Mouse (Mus musculus): Measurements from ENCODE around the gene Col5a1.

The Col5a1 gene

DNA sequence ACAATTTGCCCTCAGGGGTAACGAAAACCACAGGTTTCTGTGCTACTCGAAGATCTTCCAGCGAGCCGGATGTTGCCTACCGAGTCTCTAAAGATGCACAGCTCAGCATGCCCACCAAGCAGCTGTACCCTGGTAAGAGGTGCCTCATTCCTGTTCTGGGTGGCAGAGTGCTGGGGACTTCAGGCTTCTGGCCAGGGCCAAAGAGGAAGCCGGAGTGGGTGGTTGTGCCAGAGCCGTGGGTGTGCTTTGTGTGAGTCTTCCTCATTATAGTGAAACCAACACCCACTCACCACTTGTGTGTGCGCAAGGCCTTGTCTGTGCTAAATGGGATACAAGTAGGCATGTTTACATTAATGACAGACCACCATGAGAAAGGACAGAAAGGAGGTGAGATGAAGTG lies 35.8 kb downstream of the Col5a1 start:
- DNase-seq, result no peak

GRCm38 (mm10) chr2:27923718-27924117 lies 37.5 kb downstream of the Col5a1 start:
- no peak for DNase-seq

GRCm38 (mm10) chr2:27924463-27924862 lies 38.2 kb downstream of the Col5a1 start:
- peak in 1 of 2 experiments; percentile 37 for DNase-seq

GRCm38 (mm10) chr2:27926478-27927165 lies 40.4 kb downstream of the Col5a1 start:
- DNase-seq, result peak; percentile 91 to 94

DNA sequence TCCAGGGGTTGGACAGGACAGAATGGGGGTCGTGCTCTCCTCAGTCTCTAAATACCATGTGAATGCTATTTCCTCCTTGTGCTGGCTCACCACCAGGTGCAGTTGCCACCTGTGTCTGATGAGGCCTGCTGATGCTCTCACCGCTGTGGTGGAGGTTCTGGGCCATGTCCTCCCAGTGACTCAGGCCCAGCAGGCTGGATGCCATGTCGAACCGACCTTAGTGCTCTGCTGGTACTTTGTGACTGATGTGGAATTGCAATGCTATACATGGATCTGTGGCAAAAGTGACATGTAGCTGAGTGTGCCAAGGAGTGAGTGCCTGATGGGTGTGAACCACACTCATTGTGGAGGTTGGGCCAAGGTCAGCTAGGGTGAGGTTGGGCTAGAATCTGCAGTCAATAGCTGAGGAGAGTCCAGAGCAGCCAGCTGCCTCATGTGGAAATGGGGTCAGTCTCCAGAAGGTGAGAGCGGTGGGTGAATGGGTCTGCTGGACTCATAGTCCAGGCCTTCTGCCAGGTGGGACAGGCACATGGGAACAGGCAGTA lies 44.3 kb downstream of the Col5a1 start:
- peak in 1 of 2 experiments; percentile 40 for DNase-seq

GRCm38 (mm10) chr2:27931130-27931529 lies 44.9 kb downstream of the Col5a1 start:
- no peak for DNase-seq

DNA sequence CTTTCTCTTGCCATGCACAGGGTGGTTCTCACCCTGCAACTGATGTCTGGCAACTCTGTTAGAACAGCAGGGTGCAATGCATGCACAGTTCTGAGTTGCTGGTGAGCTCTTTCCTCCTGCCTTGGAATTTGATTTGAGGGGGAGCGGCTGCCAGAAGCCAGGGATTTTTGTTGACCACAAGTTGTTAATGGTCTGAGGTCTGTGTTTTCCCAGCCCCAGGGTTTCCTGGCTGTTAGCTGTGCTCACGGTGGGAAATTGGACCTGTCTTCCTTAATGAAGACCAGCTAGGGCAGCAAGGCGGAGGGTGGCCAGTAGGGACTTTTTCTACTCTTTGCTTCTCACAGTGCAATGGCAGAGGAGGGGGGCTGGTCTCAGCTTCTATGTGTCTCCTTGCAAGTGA lies 45.7 kb downstream of the Col5a1 start:
- DNase-seq, result peak; percentile 29 to 38

- DNase-seq, result peak in 1 of 2 experiments; percentile 33
These were observed 48.0 kb downstream of the Col5a1 start for GRCm38 (mm10) chr2:27934269-27934668.

GRCm38 (mm10) chr2:27934831-27935230 lies 48.6 kb downstream of the Col5a1 start:
- DNase-seq, result no peak

DNA sequence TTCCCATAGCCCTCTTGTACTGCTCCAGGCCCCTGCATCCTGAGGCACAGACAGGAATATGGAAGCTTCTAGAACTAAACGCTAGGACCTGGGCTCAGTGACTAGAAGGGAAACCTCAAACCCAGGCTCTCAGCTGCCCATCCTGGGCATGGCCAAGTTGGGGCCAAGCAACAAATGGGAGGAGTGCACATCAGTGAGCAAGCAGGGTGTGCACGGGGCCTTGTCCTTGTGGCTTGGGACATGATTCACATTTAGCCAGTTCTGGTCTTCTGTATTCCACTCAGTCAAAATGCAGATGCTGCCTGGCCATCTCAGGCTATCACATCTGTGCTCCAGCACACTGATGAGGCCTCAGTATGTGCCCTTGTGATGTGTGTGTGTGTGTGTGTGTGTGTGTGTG lies 49.2 kb downstream of the Col5a1 start:
- DNase-seq, result no peak

GRCm38 (mm10) chr2:27936607-27937191 lies 50.5 kb downstream of the Col5a1 start:
- DNase-seq, result peak; percentile 71 to 80

DNA sequence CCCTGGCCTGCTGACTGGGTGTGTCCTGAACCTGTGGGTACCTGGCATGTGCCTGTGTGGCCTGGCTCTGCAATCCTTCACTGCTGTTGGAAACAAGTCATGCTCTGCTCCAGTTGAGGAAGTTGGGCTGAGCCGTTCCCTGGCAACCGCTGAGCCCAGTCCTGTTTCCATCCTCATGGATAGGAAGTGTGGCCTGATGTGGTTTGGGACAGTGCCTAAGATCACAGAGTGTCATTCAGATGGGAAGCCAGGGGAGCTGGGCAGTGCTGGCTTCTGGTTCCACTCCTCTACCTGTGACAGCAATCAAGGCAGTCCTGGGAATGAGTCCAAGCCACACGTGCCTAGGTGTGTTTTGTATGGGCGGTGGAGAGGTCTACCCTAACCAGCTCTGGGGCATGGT lies 53.2 kb downstream of the Col5a1 start:
- peak in 1 of 2 experiments; percentile 19 for DNase-seq

GRCm38 (mm10) chr2:27940144-27940543 lies 53.9 kb downstream of the Col5a1 start:
- peak; percentile 58 to 67 for DNase-seq

GRCm38 (mm10) chr2:27947252-27947651 lies 61.0 kb downstream of the Col5a1 start:
- DNase-seq, result no peak

DNA sequence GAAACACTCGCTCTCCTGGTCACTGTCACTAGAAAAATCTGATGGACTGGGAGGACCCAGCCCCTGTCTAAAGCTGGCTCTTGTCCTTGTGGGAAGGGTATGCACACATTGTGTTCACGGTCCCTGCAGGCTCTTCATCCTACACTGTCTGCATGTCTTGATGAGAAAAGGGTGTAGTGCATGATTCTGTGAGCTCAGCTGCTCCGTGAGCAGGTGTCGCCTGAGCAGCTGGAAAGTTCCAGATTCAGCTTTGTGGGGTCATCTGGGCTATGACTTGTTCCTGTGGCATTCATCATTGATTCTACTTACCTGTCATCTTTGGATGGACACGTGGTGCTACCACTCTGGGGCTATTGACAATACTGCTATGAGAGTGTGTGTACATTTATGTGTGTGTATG lies 61.7 kb downstream of the Col5a1 start:
- DNase-seq, result no peak

- DNase-seq, result peak; percentile 66 to 67
These were observed 67.6 kb downstream of the Col5a1 start for GRCm38 (mm10) chr2:27953866-27954265.

- DNase-seq, result no peak
These were observed 68.7 kb downstream of the Col5a1 start for GRCm38 (mm10) chr2:27954924-27955323.

GRCm38 (mm10) chr2:27956751-27957150 lies 70.5 kb downstream of the Col5a1 start:
- no peak for DNase-seq

DNA sequence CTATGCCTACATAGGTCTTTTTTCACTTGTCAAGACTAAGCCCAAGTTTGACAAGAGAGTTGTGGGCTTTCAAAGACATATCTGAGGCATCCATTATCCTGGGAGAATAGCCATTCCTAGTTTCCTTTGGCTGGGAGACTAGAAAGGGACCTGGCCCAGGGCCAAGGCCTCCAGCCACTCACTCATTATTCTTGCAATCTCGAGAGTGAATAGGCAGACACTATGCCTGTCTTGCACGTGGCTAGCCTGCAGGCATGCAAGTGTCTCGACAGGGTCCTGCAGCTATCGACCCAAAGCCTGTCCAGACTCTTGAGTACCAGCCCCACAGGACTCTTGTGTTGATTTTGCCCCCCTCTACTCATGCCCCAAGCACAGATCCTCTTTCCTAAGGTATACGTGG lies 71.0 kb downstream of the Col5a1 start:
- no peak for DNase-seq

GRCm38 (mm10) chr2:27959275-27959674 lies 73.0 kb downstream of the Col5a1 start:
- DNase-seq, result no peak

GRCm38 (mm10) chr2:27961190-27961589 lies 75.0 kb downstream of the Col5a1 start:
- DNase-seq, result no peak

DNA sequence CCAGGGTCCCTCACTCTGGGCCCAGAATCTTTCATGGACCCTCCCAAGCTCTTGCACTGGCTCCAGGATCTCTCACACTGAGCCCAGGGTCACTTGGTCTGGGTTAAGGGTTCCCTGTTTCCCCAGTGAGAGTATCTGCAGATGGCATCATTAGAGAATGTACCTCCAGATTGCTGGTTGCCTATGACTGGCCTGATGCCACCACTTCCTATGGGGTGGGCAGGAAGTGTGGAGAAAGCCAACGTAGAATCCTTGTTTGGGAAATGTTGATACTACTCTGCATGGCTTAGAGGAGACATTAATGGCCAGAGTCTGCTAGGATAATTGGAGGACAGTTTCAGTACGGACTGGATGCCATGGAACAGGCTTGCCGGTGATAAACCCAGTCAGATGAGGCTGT lies 76.2 kb downstream of the Col5a1 start:
- peak; percentile 54 to 70 for DNase-seq

DNA sequence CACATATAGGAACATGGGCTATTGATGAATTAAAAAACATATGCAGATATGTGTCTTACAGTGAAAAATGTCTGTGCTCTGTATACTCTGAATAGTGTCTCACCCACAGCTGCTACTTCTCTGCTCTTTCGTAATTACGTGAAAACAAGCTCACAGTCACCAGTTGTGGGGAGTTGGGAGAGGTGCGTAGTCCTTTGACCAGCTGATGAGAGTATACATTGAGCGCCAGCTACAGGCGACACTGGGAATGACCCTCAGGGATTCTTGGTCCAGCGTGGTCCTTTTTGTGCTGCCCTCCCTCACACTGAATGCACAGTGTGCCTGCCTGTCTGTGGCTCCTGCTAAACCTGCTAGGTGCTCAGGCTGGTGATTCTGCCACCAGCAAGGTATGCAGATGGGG lies 82.9 kb downstream of the Col5a1 start:
- peak; percentile 82 to 84 for DNase-seq

- DNase-seq, result peak; percentile 86 to 91
These were observed 87.6 kb downstream of the Col5a1 start for GRCm38 (mm10) chr2:27973840-27974239.

Data from cerebellum, postnatal 14 days (tissue).